Mouse (Mus musculus): ENCODE results near the gene F830045P16Rik.
A peak's percentile ranks its signal among the peaks of the same experiment; 100 is the strongest.
"Not testable (repeated sequence)": the region's sequence is repeated elsewhere in the genome, so short reads cannot be mapped to it uniquely, and the experiment has no call there.

F830045P16Rik gene

DNA sequence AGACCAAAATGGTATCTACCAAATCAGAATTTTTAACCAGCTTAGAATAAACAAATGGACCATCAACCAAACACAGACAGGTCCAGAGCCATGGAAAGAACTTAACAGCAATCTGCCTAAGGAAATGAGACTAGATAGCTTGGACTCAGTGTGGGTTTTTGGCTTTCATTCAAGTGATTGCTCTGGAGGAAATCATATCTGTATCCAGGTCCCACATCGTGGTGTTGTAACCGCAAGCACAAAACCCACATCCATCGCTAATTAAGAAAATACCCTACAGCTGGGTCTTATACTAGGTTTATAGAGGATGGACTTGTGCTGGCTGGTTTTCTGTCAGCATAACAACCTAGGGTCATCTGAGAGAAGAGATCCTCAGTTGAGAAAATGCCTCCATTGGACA is 53.3 kb downstream of the F830045P16Rik start:
- DNase-seq = no peak

GRCm38 (mm10) chr2:129471905-129472304 is 64.5 kb downstream of the F830045P16Rik start:
- DNase-seq = peak in 1 of 2 experiments; percentile 24

DNA sequence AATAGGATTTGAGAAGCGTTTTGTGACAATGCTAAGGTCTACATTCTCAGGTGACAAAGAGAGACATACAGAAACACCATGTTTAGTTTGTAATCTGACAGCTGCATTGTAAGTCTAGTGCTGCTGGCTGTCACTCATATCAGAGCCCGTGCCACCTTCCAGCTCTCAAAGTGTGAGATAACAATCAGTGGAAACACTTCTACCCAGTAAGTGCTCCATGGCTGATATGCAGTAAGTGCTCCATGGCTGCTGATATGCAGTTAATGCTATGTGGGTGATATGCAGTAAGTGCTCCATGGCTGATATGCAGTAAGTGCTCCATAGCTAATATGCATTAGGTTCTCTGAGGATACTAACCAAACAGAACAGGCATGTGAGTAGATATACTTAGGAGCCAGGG is 65.6 kb downstream of the F830045P16Rik start:
- DNase-seq = no peak

- DNase-seq = not testable (repeated sequence)
Measured at GRCm38 (mm10) chr2:129438772-129439171, 97.6 kb downstream of the F830045P16Rik start.

DNA sequence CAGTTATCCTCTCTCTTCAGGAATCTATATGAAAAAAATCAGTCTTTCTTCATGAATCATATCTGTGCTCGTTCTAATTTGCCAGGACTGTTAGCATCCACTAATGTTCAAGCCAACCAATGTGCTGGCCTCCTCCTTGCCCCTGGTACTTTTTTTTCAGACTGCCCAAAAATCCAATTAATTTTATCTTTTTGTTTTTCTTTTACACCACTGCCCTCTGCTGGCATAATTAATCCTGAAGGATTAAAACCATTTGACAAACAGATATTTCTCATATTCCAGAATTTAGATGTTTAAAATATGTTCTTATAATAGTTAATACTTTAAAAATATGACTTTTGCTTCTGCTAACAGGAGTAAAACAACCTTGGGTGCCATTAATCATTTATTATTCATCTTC is 101.2 kb downstream of the F830045P16Rik start:
- no peak for DNase-seq

DNA sequence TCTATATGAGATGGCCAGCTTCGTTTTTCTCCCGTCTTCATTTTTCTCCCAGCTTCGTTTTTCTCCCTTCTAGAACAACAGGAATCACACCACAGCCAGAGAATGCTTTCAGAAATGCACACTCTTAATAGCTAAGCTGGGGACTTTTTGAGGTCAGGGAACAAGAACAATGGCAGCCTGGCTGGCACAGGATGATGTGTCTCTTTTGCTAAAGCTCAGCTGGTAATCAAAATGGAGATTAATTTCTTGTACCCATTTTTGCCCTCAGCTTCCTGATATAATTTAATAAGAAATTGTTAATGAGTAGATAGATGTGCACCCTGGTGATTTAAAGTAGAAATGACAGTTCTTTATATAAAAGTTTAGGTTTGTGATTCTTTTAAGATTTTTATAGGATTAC is 112.7 kb downstream of the F830045P16Rik start:
- DNase-seq = no peak

GRCm38 (mm10) chr2:129420897-129421561 is 115.4 kb downstream of the F830045P16Rik start:
- DNase-seq = no peak

GRCm38 (mm10) chr2:129419361-129419880 is 117.0 kb downstream of the F830045P16Rik start:
- DNase-seq = no peak

- no peak for DNase-seq
Measured at GRCm38 (mm10) chr2:129414593-129414992, 121.8 kb downstream of the F830045P16Rik start.

DNA sequence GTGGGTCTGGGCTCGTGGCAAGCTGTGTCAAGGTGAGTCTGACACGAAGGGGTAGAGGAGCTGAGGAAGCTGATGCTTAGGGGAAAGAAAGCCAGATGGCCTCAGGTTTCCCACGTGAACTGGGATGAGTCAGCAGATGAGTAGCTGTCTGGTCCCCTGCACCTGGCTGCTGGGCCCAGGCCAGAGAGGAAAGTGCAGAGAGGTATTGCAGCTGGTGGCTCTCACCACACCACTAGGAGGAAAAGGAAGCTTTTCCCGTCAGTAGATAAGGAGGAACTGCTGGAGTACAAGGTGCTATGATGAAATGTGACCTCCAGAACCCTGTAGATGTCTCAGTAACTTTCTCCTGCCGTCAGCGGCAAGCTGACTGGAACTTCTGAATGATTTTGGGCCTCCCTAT is 122.9 kb downstream of the F830045P16Rik start:
- no peak for DNase-seq

GRCm38 (mm10) chr2:129411651-129412050 is 124.8 kb downstream of the F830045P16Rik start:
- no peak for DNase-seq

GRCm38 (mm10) chr2:129410344-129410743 is 126.1 kb downstream of the F830045P16Rik start:
- DNase-seq = no peak

DNA sequence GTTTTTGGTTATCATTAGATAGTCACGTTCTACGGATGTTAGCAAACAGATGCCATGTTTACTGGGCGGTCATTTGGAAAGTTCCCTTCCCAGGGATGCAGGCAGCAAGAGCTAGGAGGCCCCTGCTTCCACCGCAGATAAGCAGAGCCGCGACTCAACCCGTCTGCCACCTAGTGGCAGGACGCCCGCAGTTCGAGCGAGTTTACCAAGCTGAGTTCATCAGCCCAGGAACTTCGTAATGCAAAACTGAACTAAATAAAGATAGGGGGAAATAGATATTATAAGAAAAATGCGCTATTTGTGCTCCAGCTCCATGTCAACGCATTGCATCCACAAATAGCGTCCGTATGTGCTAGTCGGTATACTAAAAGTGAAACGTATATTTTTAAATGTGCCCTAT is 127.9 kb downstream of the F830045P16Rik start:
- peak; percentile 63 to 71 for DNase-seq

All from kidney, postnatal 25 days (tissue).